Mouse (Mus musculus): ENCODE measurements around the gene Setd2.

The Setd2 gene

GRCm38 (mm10) chr9:110654726-110655650 lies 122.6 kb downstream of the Setd2 start:
- DNase-seq (ENCODE audit: low spot score in 2 of 2) = no peak

GRCm38 (mm10) chr9:110655651-110656007 lies 123.2 kb downstream of the Setd2 start:
- DNase-seq (ENCODE audit: low spot score in 2 of 2) = no peak

GRCm38 (mm10) chr9:110656249-110657221 lies 124.1 kb downstream of the Setd2 start, which contains the start of gene Ccdc12:
TSS of gene Ccdc12 (plus strand) at chr9:110656503.
- DNase-seq (ENCODE audit: low spot score in 2 of 2) = peak; percentile 95 to 96

DNA sequence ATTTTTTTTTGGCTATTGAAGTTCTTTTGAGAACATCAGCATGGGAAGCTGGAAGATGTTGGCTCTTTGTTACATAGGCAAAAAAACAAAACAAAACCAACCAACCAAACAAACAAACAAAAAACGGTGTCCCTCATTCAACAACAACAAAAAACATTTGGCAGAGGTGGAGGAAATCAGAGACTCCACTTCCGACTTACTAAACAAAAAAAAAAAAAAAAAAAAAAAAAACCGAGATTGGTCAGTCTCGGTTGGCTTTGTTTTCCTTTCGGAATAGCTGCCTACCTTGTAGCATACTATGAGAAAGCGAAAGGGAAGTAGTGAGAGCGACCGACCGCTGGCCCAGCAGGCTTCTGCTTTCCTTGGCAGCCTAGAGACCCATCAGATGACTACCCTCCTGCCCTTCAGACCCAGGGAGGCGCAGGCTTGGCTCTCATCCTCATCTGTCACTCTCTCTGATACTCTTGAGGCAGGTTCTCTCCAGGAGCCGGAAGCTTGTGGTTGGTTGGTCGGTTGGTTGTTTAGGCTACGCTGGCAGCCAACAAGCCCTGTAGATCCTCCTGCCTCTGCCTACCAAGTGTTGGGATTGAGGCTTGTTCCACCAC lies 125.2 kb downstream of the Setd2 start:
- DNase-seq (ENCODE audit: low spot score in 2 of 2) = no peak

- no peak for DNase-seq (ENCODE audit: low spot score in 2 of 2)
Observed at GRCm38 (mm10) chr9:110659521-110659920, 127.1 kb downstream of the Setd2 start.

DNA sequence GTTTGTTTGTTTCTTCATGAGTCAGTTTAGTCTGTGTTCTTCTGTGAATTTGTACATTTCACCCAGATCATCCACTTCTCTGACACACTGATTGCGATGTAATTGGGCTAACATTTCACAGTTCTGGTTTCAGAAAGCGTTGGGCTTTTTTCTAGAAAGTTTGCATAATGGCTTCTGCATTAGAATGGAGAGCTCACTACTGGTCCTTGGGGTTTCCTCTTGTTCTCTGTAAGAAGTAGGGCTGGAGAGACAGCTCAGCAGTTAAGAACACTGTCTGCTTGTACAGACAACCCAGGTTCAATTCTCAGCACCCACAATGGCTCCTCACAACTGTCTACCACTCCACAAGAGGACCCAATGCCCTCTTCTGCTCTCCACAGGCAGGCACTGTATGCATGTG lies 127.8 kb downstream of the Setd2 start:
- no peak for DNase-seq (ENCODE audit: low spot score in 2 of 2)

GRCm38 (mm10) chr9:110660856-110661612 lies 128.6 kb downstream of the Setd2 start:
- DNase-seq (ENCODE audit: low spot score in 2 of 2) = no peak

DNA sequence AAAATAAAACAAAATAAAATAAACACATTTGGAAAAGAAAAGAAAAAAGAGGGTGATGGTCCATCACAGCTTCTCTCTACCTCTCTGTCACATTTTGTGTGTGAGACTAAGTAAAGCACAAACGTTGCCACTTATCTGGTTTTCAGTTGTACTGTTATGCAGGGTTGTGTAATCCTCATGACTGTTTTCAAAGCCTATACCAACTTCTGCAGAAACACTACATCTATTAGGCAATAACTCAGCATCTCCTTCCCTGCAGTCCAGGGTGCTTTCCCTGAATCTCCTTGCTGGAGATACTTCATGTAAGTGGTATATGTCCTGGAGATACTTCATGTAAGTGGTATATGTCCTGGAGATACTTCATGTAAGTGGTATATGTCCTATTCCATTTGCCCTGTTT lies 130.4 kb downstream of the Setd2 start:
- DNase-seq (ENCODE audit: low spot score in 2 of 2) = no peak

DNA sequence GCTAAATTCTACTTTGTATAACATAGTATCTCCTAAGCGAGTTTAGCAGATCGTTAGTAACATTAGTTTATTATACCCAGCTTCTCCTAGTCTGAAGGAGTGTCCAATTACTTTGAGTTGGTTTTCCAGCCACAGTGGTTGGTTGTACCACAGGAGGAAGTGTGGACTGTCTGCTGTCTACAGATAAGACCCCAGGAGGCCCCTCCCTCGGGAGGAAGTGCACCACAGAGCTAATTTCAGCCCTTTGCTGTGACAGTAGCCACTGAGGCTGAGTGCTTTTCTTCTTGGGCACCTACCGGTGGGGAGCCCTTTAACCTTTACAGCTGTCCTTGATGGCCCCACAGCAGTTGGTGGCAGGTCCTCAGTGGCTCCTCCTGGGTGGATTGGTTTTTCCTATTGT lies 133.5 kb downstream of the Setd2 start:
- DNase-seq (ENCODE audit: low spot score in 2 of 2) = no peak

- DNase-seq (ENCODE audit: low spot score in 2 of 2) = no peak
Observed at GRCm38 (mm10) chr9:110666374-110666773, 134.0 kb downstream of the Setd2 start.

DNA sequence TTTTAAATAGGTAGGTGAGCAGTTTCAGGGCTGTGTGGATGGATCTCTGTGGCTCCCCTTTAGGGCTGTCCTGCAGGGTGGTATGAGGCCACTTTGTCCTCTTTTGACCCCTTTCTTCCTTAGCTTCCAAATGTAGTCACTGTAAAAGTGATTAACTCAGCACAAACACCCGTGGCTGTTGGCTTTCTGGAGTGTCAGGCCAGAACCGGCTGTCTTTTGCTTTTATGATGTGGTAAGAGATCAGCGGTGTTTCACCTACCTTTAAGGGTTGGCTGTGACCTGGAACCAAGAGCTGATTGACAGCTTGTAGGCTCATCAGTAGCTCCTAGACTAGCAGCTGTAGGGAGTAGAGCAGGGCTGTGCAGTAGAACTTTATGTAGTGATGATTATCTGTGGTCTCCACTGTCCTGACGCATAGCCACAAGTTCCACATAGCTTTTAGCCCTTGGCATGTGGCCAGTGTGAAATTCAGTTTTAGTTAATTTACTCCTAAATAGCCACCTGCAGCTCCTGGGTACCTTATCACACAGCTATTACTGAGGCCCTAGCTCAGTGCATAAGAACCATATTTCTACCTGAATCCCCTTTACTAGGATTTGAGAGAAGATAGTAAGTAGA lies 134.9 kb downstream of the Setd2 start:
- DNase-seq (ENCODE audit: low spot score in 2 of 2) = no peak
